Mouse (Mus musculus): ENCODE data around the gene Nlgn3. TPM values are rescaled to one million over a fixed set of nuclear protein-coding genes. Genes with fewer than 3 reads are reported as not detected.
A peak's percentile ranks its signal among the peaks of the same experiment; 100 is the strongest.

Nlgn3 gene
- polyA plus RNA-seq, 1 experiment, result 38.5 TPM

GRCm38 (mm10) chrX:101268025-101268754 lies 30.8 kb upstream of the Nlgn3 start, which contains the start of gene Il2rg:
Il2rg (minus strand) TSS chrX:101268255.
- H3K27ac ChIP-seq (ENCODE audit: insufficient read depth, low read length), result no peak within 1 kb of the TSS
- H3K27me3 ChIP-seq (ENCODE audit: control insufficient read depth, insufficient read depth, low read length), result no peaks in the 10 kb centered on the region
- H3K4me3 ChIP-seq (replicated peaks; ENCODE audit: insufficient read depth, low read depth, low read length), result no peak within 1 kb of the TSS
- no peaks in the 10 kb centered on the region for H3K4me1 ChIP-seq (ENCODE audit: control insufficient read depth, insufficient read depth, low read length)
- DNase-seq, result no peak
- TF ChIP-seq CTCF (IDR thresholded peaks at IDR 0.05; ENCODE audit: borderline replicate concordance, insufficient read depth, low read depth, low read length) (no peak), POLR2A (IDR thresholded peaks at IDR 0.05; ENCODE audit: borderline replicate concordance, insufficient read depth, low read length) (no peak)
- WGBS, result 76% methylated on average over 5 of the region's 5 CpGs

- no peak for DNase-seq
- TF ChIP-seq POLR2A (IDR thresholded peaks at IDR 0.05; ENCODE audit: borderline replicate concordance, insufficient read depth, low read length) (no peak), CTCF (IDR thresholded peaks at IDR 0.05; ENCODE audit: borderline replicate concordance, insufficient read depth, low read depth, low read length) (no peak)
- no peaks in the 10 kb centered on the region for H3K4me1 ChIP-seq (ENCODE audit: control insufficient read depth, insufficient read depth, low read length)
- WGBS, result 69% methylated on average over 3 of the region's 3 CpGs
- no peak within 1 kb of the TSS for H3K27ac ChIP-seq (ENCODE audit: insufficient read depth, low read length)
- H3K4me3 ChIP-seq (replicated peaks; ENCODE audit: insufficient read depth, low read depth, low read length), result no peak within 1 kb of the TSS
- no peaks in the 10 kb centered on the region for H3K27me3 ChIP-seq (ENCODE audit: control insufficient read depth, insufficient read depth, low read length)
Observed at GRCm38 (mm10) chrX:101268755-101269124, 30.2 kb upstream of the Nlgn3 start, which contains the start of gene Gm20489. Gm20489 (minus strand) TSS chrX:101269023.

DNA sequence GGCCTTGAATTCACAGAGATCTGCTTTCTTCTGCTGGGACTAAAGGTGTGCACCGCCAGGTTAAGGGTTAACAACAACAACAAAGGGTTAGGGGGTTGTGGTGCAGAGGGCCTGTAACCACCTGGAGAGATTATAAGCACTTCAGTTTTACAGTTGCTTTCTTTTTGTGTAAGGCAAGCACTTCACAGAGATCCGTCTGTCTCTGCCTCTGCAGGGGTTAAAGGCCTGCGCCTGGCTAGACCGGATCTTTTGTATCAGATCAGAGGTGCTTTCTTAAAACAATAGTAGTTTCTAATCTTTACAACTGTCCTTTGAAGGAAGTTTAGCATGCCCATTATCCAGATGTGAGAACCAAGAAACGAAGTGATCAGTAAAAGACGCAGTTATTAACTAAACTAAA lies 25.6 kb upstream of the Nlgn3 start:
- no peak for DNase-seq
- H3K27ac ChIP-seq (ENCODE audit: insufficient read depth, low read length), result no peak overlapping the region
- no peak for TF ChIP-seq CTCF (IDR thresholded peaks at IDR 0.05; ENCODE audit: borderline replicate concordance, insufficient read depth, low read depth, low read length)
- TF ChIP-seq POLR2A (IDR thresholded peaks at IDR 0.05; ENCODE audit: borderline replicate concordance, insufficient read depth, low read length), result no peak
- WGBS, result 19% methylated on average over 6 of the region's 6 CpGs
- no peaks in the 10 kb centered on the region for H3K27me3 ChIP-seq (ENCODE audit: control insufficient read depth, insufficient read depth, low read length)
- H3K4me3 ChIP-seq (replicated peaks; ENCODE audit: insufficient read depth, low read depth, low read length), result peak overlapping the region; percentile 96
- H3K4me1 ChIP-seq (ENCODE audit: control insufficient read depth, insufficient read depth, low read length), result no peaks in the 10 kb centered on the region

GRCm38 (mm10) chrX:101273875-101274738 lies 24.9 kb upstream of the Nlgn3 start, which contains the start of gene Med12:
Med12 (plus strand) TSS chrX:101274030.
- 13% methylated on average over 50 of the region's 54 CpGs for WGBS
- Histone ChIP-seq H3K4me1 (ENCODE audit: control insufficient read depth, insufficient read depth, low read length) (no peaks in the 10 kb centered on the region), H3K4me3 (replicated peaks; ENCODE audit: insufficient read depth, low read depth, low read length) (peak within 1 kb of the TSS; percentile 96), H3K27me3 (ENCODE audit: control insufficient read depth, insufficient read depth, low read length) (no peaks in the 10 kb centered on the region), H3K27ac (ENCODE audit: insufficient read depth, low read length) (peak within 1 kb of the TSS; percentile 33)
- DNase-seq, result peak; percentile 88 to 90
- 0 out of 2 replicates have a peak, but pooled peaks have one; percentile 26 for TF ChIP-seq POLR2A (IDR thresholded peaks at IDR 0.05; ENCODE audit: borderline replicate concordance, insufficient read depth, low read length)
- TF ChIP-seq CTCF (IDR thresholded peaks at IDR 0.05; ENCODE audit: borderline replicate concordance, insufficient read depth, low read depth, low read length), result no peak

GRCm38 (mm10) chrX:101282813-101283212 lies 16.2 kb upstream of the Nlgn3 start:
- no peaks in the 10 kb centered on the region for H3K4me1 ChIP-seq (ENCODE audit: control insufficient read depth, insufficient read depth, low read length)
- H3K4me3 ChIP-seq (replicated peaks; ENCODE audit: insufficient read depth, low read depth, low read length), result no peak overlapping the region
- no peaks in the 10 kb centered on the region for H3K27me3 ChIP-seq (ENCODE audit: control insufficient read depth, insufficient read depth, low read length)
- H3K27ac ChIP-seq (ENCODE audit: insufficient read depth, low read length), result no peak overlapping the region
- WGBS, result 74% methylated on average over 6 of the region's 6 CpGs
- no peak for TF ChIP-seq POLR2A (IDR thresholded peaks at IDR 0.05; ENCODE audit: borderline replicate concordance, insufficient read depth, low read length)
- DNase-seq, result no peak

GRCm38 (mm10) chrX:101285534-101285933 lies 13.4 kb upstream of the Nlgn3 start:
- WGBS, result 16% methylated on average over 6 of the region's 6 CpGs
- Histone ChIP-seq H3K27ac (ENCODE audit: insufficient read depth, low read length) (no peak overlapping the region), H3K4me1 (ENCODE audit: control insufficient read depth, insufficient read depth, low read length) (no peaks in the 10 kb centered on the region), H3K4me3 (replicated peaks; ENCODE audit: insufficient read depth, low read depth, low read length) (no peak overlapping the region), H3K27me3 (ENCODE audit: control insufficient read depth, insufficient read depth, low read length) (no peaks in the 10 kb centered on the region)
- TF ChIP-seq POLR2A (IDR thresholded peaks at IDR 0.05; ENCODE audit: borderline replicate concordance, insufficient read depth, low read length) (no peak), CTCF (IDR thresholded peaks at IDR 0.05; ENCODE audit: borderline replicate concordance, insufficient read depth, low read depth, low read length) (peak; percentile 75)
- peak; percentile 45 to 68 for DNase-seq

- H3K4me1 ChIP-seq (ENCODE audit: control insufficient read depth, insufficient read depth, low read length), result no peaks in the 10 kb centered on the region
- TF ChIP-seq POLR2A (IDR thresholded peaks at IDR 0.05; ENCODE audit: borderline replicate concordance, insufficient read depth, low read length) (no peak), CTCF (IDR thresholded peaks at IDR 0.05; ENCODE audit: borderline replicate concordance, insufficient read depth, low read depth, low read length) (no peak)
- H3K27me3 ChIP-seq (ENCODE audit: control insufficient read depth, insufficient read depth, low read length), result no peaks in the 10 kb centered on the region
- DNase-seq, result no peak
- H3K27ac ChIP-seq (ENCODE audit: insufficient read depth, low read length), result no peak overlapping the region
- H3K4me3 ChIP-seq (replicated peaks; ENCODE audit: insufficient read depth, low read depth, low read length), result no peak overlapping the region
- WGBS, result 89% methylated on average over 14 of the region's 14 CpGs
Observed at GRCm38 (mm10) chrX:101285953-101286670, 12.9 kb upstream of the Nlgn3 start.

All from cerebellum, adult 2 months (tissue).